Mouse (Mus musculus) liver, adult 2 months (tissue): ENCODE data around the gene Pttg1ip. TPM values are rescaled to one million over a fixed set of nuclear protein-coding genes. Genes with fewer than 3 reads are reported as not detected.

Source experiments
- DNase-seq: peaks from one replicate; pipeline ENCODE4 v3.0.0-alpha.2; 2011; ENCODE audit warnings: low read depth, low spot score; ENCODE audit errors: extremely low read depth
- H3K27ac ChIP-seq: fragments of 200-500 bp; replicated peaks from 2 replicates; pipeline ENCODE4 v1.5.1; 2012; ENCODE audit warnings: low read depth, mild to moderate bottlenecking, control low read depth, inconsistent platforms, low read length; ENCODE audit not compliant: insufficient read depth
- H3K27me3 ChIP-seq: fragments of 200-500 bp; 2 replicates; pipeline ENCODE4 v1.6.1; 2012; ENCODE audit warnings: mild to moderate bottlenecking, moderate library complexity, low read length, inconsistent platforms; ENCODE audit not compliant: control insufficient read depth, insufficient read depth
- H3K36me3 ChIP-seq: fragments of 200-500 bp; 2 replicates; pipeline ENCODE4 v1.6.1; 2012; ENCODE audit warnings: low read length, inconsistent platforms; ENCODE audit not compliant: control insufficient read depth, insufficient read depth
- H3K4me1 ChIP-seq: fragments of 200-500 bp; 2 replicates; pipeline ENCODE4 v1.6.1; 2011; ENCODE audit warnings: low read length; ENCODE audit not compliant: control insufficient read depth, insufficient read depth
- H3K4me3 ChIP-seq: fragments of 200-500 bp; 2 replicates; pipeline ENCODE4 v1.5.1; 2011; ENCODE audit warnings: low read depth, mild to moderate bottlenecking, control low read depth, low read length, moderate library complexity; ENCODE audit not compliant: insufficient read depth
- H3K79me2 ChIP-seq: fragments of 200-500 bp; 2 replicates; pipeline ENCODE4 v1.6.1; 2012; ENCODE audit warnings: inconsistent platforms, mild to moderate bottlenecking, low read length, moderate library complexity; ENCODE audit not compliant: control insufficient read depth, insufficient read depth
- H3K9ac ChIP-seq: fragments of 200-500 bp; 2 replicates; pipeline ENCODE4 v1.6.1; 2012; ENCODE audit warnings: low read depth, mild to moderate bottlenecking, control low read depth, inconsistent platforms, low read length
- CTCF ChIP-seq: fragments of 200-500 bp; IDR thresholded peaks from 2 replicates; pipeline ENCODE4 v1.5.1; 2011; ENCODE audit warnings: low read depth, low read length, control low read depth
- POLR2A ChIP-seq: fragments of 200-500 bp; IDR thresholded peaks from 2 replicates; pipeline ENCODE4 v1.6.1; 2011; ENCODE audit warnings: low read length, control low read depth; ENCODE audit not compliant: insufficient read depth; ENCODE audit errors: extremely low read depth
- WGBS: fragments of 180-500 bp; shearing (Covaris S2); methylation state at CpG from one replicate; pipeline ENCODE4 v1.1.7; 2018; 5-methylcytosine and 5-hydroxymethylcytosine counted together
- polyA plus RNA-seq: library from polyadenylated mRNA; depleted of rRNA; stranded (reverse); fragments of >200 nt; gene quantifications from 2 replicates; pipeline ENCODE4 v1.2.3, GENCODE M21; 2012
- total RNA-seq: library from RNA; depleted of rRNA; stranded (reverse); fragments of >200 nt; gene quantifications from 2 replicates; pipeline ENCODE4 v1.2.3, GENCODE M21; 2014

Gene Pttg1ip
- total and polyA plus RNA-seq, 2 experiments, result 146 to 218 TPM

GRCm38 (mm10) chr10:77540576-77541102, 40.9 kb upstream of the Pttg1ip start:
- H3K27me3 ChIP-seq, result no peaks in the 10 kb centered on the region

GRCm38 (mm10) chr10:77541864-77542666, 39.5 kb upstream of the Pttg1ip start:
- Histone ChIP-seq H3K36me3 (no peaks in the 10 kb centered on the region), H3K79me2 (no peaks in the 10 kb centered on the region), H3K27me3 (no peaks in the 10 kb centered on the region), H3K4me3 (no peak overlapping the region), H3K4me1 (no peaks in the 10 kb centered on the region), H3K9ac (no peak overlapping the region), H3K27ac (no peak overlapping the region)
- WGBS, result 87% methylated on average over 10 of the region's 10 CpGs
- no peak for TF ChIP-seq CTCF
- TF ChIP-seq POLR2A, result no peak
- no peak for DNase-seq

More at GRCm38 (mm10) chr10:77540576-77541102, 40.9 kb upstream of the Pttg1ip start:
- Histone ChIP-seq H3K4me3 (no peak overlapping the region), H3K27ac (no peak overlapping the region), H3K9ac (no peak overlapping the region), H3K79me2 (no peaks in the 10 kb centered on the region), H3K4me1 (no peaks in the 10 kb centered on the region), H3K36me3 (no peaks in the 10 kb centered on the region)
- TF ChIP-seq POLR2A (no peak), CTCF (no peak)
- no peak for DNase-seq
- WGBS, result 89% methylated on average over 4 of the region's 4 CpGs

GRCm38 (mm10) chr10:77543226-77543625, 38.3 kb upstream of the Pttg1ip start:
- no peaks in the 10 kb centered on the region for H3K79me2 ChIP-seq
- 49% methylated on average over 7 of the region's 7 CpGs for WGBS
- TF ChIP-seq POLR2A, result no peak
- TF ChIP-seq CTCF, result peak; percentile 65
- H3K27ac ChIP-seq, result no peak overlapping the region
- H3K36me3 ChIP-seq, result no peaks in the 10 kb centered on the region
- H3K4me3 ChIP-seq, result no peak overlapping the region
- H3K9ac ChIP-seq, result no peak overlapping the region
- H3K27me3 ChIP-seq, result no peaks in the 10 kb centered on the region
- no peaks in the 10 kb centered on the region for H3K4me1 ChIP-seq
- DNase-seq, result peak; percentile 55

- Histone ChIP-seq H3K4me3 (no peak overlapping the region), H3K36me3 (no peaks in the 10 kb centered on the region), H3K27me3 (no peaks in the 10 kb centered on the region), H3K79me2 (no peaks in the 10 kb centered on the region), H3K9ac (no peak overlapping the region), H3K27ac (no peak overlapping the region), H3K4me1 (no peaks in the 10 kb centered on the region)
- TF ChIP-seq POLR2A, result no peak
- no peak for TF ChIP-seq CTCF
- DNase-seq, result peak; percentile 65
- WGBS, result 30% methylated on average over 5 of the region's 5 CpGs
These were observed 36.6 kb upstream of the Pttg1ip start for GRCm38 (mm10) chr10:77544916-77545315.

- no peaks in the 10 kb centered on the region for H3K27me3 ChIP-seq
- no peak for TF ChIP-seq POLR2A
- no peak for TF ChIP-seq CTCF
- DNase-seq, result no peak
- no peak overlapping the region for H3K27ac ChIP-seq
- no peaks in the 10 kb centered on the region for H3K4me1 ChIP-seq
- no peak overlapping the region for H3K4me3 ChIP-seq
- H3K9ac ChIP-seq, result no peak overlapping the region
- WGBS, result 92% methylated on average over 10 of the region's 10 CpGs
- H3K36me3 ChIP-seq, result no peaks in the 10 kb centered on the region
- H3K79me2 ChIP-seq, result no peaks in the 10 kb centered on the region
These were observed 32.9 kb upstream of the Pttg1ip start for GRCm38 (mm10) chr10:77548576-77548975.

GRCm38 (mm10) chr10:77550874-77551273, 30.6 kb upstream of the Pttg1ip start:
- Histone ChIP-seq H3K79me2 (no peaks in the 10 kb centered on the region), H3K27ac (no peak overlapping the region), H3K27me3 (no peaks in the 10 kb centered on the region), H3K4me3 (no peak overlapping the region), H3K9ac (no peak overlapping the region), H3K36me3 (no peaks in the 10 kb centered on the region), H3K4me1 (no peaks in the 10 kb centered on the region)
- no peak for DNase-seq
- TF ChIP-seq CTCF (no peak), POLR2A (no peak)
- WGBS, result 81% methylated on average over 11 of the region's 11 CpGs
